Mouse (Mus musculus) brain, embryonic 14.5 days (tissue): ENCODE data around the gene Slc25a36. TPM values are rescaled to one million over a fixed set of nuclear protein-coding genes. Genes with fewer than 3 reads are reported as not detected.

ENCODE experiments used
- DNase-seq: peaks from one replicate; pipeline ENCODE4 v3.0.0-alpha.2; 2011; ENCODE audit warnings: low read depth
- CTCF ChIP-seq: fragments of 200-500 bp; IDR thresholded peaks from 2 replicates; pipeline ENCODE4 v1.5.1; 2012; ENCODE audit warnings: inconsistent platforms, mild to moderate bottlenecking, moderate library complexity, borderline replicate concordance; ENCODE audit not compliant: insufficient read depth, insufficient read length; ENCODE audit errors: extremely low read depth
- POLR2A ChIP-seq: fragments of 200-500 bp; IDR thresholded peaks from 2 replicates; pipeline ENCODE4 v1.6.1; 2012; ENCODE audit warnings: mild to moderate bottlenecking, inconsistent platforms, borderline replicate concordance; ENCODE audit not compliant: poor library complexity, insufficient read depth, insufficient read length, severe bottlenecking; ENCODE audit errors: extremely low read depth
- polyA plus RNA-seq: library from polyadenylated mRNA; depleted of rRNA; stranded (reverse); fragments of >200 nt; gene quantifications from 2 replicates; pipeline ENCODE4 v1.2.3, GENCODE M21; 2012; rRNA removed

The Slc25a36 gene
- polyA plus RNA-seq, 1 experiment: 89.8 TPM

DNA sequence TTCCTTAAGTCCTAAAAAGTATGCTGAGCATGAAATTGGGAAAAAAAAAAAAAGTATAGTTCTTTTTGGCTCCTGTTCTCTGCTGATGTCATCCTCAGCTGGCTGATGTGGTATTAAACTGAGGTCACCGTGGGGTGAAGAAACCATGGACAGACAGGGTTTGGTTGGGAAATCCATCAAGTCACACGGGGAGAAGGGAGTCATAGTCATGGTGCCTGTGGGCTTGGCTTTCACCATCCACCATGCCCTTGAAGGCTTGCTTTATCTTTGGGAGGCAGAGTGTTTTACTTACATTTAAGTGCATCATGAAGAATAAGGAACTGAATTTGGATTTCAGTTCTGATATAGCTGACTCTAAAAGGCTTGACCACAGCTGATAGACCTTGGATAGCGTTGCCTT is 72.9 kb downstream of the Slc25a36 start:
- TF ChIP-seq POLR2A: no peak
- TF ChIP-seq CTCF: no peak
- no peak for DNase-seq

DNA sequence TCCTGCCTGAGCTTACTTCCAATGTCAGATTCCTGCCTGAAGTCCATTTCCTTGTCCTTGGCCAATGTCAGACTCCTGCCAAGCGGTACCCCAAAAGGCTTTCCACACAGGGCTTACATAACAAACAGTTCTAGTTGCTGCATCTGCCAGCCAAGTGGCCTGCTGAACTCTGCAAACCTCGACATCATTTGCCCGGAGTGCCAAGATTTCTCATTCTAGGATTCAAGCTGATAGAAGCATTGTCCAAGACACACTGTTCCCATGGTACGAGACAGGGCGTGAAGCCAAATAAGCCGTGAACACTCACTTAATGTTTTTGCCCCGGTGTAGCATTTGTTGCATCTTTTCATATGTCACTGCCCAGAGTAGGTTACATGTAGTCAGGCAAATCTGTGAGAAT is 74.3 kb downstream of the Slc25a36 start:
- TF ChIP-seq CTCF (no peak), POLR2A (no peak)
- peak; percentile 57 for DNase-seq

DNA sequence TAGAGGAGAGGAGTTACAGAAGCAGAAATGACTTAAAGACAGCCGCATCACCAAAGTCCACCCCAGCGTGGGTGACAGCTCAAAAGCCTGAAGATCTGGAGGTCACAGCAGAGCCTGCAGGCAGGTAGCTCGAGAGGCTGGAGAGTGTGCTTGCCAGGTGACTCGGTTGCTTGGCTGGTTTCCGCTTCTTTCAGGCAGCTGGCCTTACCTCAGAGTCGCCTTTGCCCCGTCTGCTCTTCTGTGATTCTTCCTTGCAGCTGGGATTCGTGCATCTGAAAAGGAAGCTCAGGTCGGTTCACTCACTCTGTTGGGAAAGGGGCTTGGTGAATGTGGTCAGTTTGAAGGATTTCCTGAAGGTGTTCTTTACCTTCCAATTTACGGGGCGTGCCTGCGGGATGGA is 83.6 kb downstream of the Slc25a36 start:
- DNase-seq: no peak
- no peak for TF ChIP-seq CTCF
- no peak for TF ChIP-seq POLR2A

DNA sequence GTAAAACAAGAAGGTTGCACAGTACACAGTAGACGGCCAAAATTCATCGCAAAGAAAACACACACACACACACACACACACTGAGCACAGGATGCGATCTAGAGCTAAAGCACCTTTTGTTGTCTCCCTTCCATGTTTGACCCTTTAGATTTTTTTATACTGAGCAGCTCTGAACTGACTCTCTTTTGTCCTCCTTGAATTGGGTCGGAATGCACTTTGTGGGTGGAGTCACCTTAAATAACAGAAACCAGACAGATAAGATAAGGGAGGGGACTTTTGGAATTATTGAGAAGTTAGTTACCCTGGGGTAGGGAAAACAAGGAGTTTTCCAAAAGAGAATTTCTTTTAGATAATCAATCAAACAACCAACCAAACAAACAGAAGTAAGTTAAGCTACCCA is 85.0 kb downstream of the Slc25a36 start:
- TF ChIP-seq POLR2A (no peak), CTCF (no peak)
- no peak for DNase-seq

Other genes with a start within 250 kb of the Slc25a36 start
- gene Pxylp1, start 218.5 kb downstream of the Slc25a36 start, polyA plus RNA-seq: 29.1 and 40.1 TPM in 2 replicates
- gene Spsb4, start 92.3 kb downstream of the Slc25a36 start, polyA plus RNA-seq: 24.8 and 28.6 TPM in 2 replicates